Mouse (Mus musculus) embryonic facial prominence, embryonic 10.5 days (tissue): ENCODE results near the gene Grb7. TPM values are rescaled to one million over a fixed set of nuclear protein-coding genes. Genes with fewer than 3 reads are reported as not detected.

Experiments used
- DNase-seq: peaks from one replicate; pipeline ENCODE4 v3.0.0-alpha.2; 2017; ENCODE audit warnings: low spot score
- H3K27ac ChIP-seq: fragments of 300-500 bp; sonication (generic); replicated peaks from 2 replicates; pipeline ENCODE4 v1.5.1; 2016; ENCODE audit warnings: mild to moderate bottlenecking
- H3K27me3 ChIP-seq: fragments of 300-500 bp; sonication (generic); replicated peaks from 2 replicates; pipeline ENCODE4 v1.6.1; 2016; ENCODE audit warnings: low read depth, mild to moderate bottlenecking; ENCODE audit not compliant: poor library complexity, severe bottlenecking
- H3K36me3 ChIP-seq: fragments of 300-500 bp; sonication (generic); replicated peaks from 2 replicates; pipeline ENCODE4 v1.6.1; 2016; ENCODE audit warnings: mild to moderate bottlenecking, moderate library complexity
- H3K4me1 ChIP-seq: fragments of 300-500 bp; sonication (generic); 2 replicates; pipeline ENCODE4 v1.6.1; 2016
- H3K4me3 ChIP-seq: fragments of 300-500 bp; sonication (generic); 2 replicates; pipeline ENCODE4 v1.5.1; 2016; ENCODE audit warnings: mild to moderate bottlenecking, moderate library complexity
- H3K9me3 ChIP-seq: fragments of 300-500 bp; sonication (generic); 2 replicates; pipeline ENCODE4 v1.6.1; 2016; ENCODE audit warnings: mild to moderate bottlenecking
- WGBS: fragments of 180-500 bp; shearing (Covaris S2); methylation state at CpG from one replicate; pipeline ENCODE4 v1.1.7; 2016; 5-methylcytosine and 5-hydroxymethylcytosine counted together
- polyA plus RNA-seq: library from polyadenylated mRNA; unstranded; fragments of >200 nt; fragmentation: Nextera tagmentation; extraction: Ambion mirVana; gene quantifications from 2 replicates; pipeline ENCODE4 v1.2.1, GENCODE M21; 2016

Gene Grb7
- polyA plus RNA-seq, 1 experiment from 2014 or later: 11.9 TPM

DNA sequence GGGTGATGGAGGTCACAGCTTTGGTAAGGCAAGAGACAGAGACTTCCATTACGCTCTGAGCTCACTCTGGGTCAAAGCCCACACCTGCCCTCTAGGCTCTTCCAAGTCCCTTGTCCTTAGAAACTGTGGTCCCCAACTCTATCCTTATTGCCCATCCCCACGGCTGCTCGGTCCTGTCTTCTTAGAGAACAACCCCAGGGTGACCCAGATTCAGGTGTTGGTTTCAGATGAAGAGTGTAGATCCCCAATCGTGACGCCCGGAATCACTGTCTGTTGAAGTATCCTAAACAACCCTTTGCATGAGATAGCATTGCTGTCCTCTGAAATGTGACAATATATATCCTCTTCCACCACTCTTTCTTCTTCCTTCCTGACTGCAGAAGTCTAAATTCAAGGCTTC lies 16.1 kb downstream of the Grb7 start:
- Histone ChIP-seq H3K27me3 (peaks cover 67% of the 10 kb centered on the region), H3K36me3 (no peaks in the 10 kb centered on the region), H3K4me3 (no peak overlapping the region), H3K4me1 (peaks cover 23% of the 10 kb centered on the region), H3K27ac (no peak overlapping the region), H3K9me3 (no peaks in the 10 kb centered on the region)
- DNase-seq: no peak
- WGBS: 88% methylated on average over 6 of the region's 6 CpGs

DNA sequence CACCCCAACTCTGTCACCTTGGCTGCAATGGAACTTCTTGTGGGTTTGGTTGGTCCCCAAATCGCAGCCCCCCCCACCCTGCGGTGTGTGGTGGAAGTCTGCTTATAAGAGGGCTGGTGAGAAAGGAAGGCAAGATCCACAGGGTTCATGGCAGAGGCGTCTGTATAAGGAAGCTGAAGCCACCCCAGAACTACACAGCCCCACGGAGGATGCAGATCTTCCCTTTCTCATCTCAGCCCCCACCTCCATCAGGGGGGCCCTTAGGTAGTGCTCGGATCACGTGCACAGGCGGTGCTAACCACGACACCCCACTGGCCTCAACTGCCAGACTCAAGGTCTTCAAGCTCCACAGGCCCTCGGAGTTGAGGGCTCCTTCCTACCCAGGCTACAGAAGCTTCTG lies 17.7 kb downstream of the Grb7 start:
- no peak for DNase-seq
- WGBS: 88% methylated on average over 9 of the region's 9 CpGs

DNA sequence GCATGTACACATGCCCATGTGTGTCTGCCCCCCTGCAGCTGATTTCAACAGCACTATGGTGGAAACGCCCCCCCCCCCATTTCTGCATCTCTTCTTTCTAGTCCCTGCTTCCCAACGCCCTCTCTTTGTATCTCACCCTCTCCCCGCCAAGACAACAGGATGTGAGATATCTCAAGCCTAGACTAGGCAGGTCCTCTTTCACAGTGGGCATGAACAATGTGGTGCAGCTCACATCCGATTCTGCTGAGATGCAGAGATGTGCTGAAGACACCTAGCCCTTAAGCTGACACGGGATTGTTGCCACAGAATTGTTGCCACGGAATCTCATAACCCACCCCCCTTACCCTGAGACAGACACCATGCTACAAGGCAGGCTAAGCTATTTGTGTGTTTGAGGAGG lies 18.3 kb downstream of the Grb7 start:
- Histone ChIP-seq H3K4me1 (peaks cover 2% of the 10 kb centered on the region), H3K27me3 (peaks cover 50% of the 10 kb centered on the region), H3K36me3 (no peaks in the 10 kb centered on the region), H3K27ac (no peak overlapping the region), H3K9me3 (no peaks in the 10 kb centered on the region), H3K4me3 (no peak overlapping the region)
- 85% methylated on average over 6 of the region's 6 CpGs for WGBS
- no peak for DNase-seq

More for the DNA sequence above, 17.7 kb downstream of the Grb7 start:
- Histone ChIP-seq H3K36me3 (no peaks in the 10 kb centered on the region), H3K27ac (no peak overlapping the region), H3K9me3 (no peaks in the 10 kb centered on the region), H3K4me1 (peaks cover 8% of the 10 kb centered on the region), H3K27me3 (peaks cover 56% of the 10 kb centered on the region), H3K4me3 (no peak overlapping the region)

DNA sequence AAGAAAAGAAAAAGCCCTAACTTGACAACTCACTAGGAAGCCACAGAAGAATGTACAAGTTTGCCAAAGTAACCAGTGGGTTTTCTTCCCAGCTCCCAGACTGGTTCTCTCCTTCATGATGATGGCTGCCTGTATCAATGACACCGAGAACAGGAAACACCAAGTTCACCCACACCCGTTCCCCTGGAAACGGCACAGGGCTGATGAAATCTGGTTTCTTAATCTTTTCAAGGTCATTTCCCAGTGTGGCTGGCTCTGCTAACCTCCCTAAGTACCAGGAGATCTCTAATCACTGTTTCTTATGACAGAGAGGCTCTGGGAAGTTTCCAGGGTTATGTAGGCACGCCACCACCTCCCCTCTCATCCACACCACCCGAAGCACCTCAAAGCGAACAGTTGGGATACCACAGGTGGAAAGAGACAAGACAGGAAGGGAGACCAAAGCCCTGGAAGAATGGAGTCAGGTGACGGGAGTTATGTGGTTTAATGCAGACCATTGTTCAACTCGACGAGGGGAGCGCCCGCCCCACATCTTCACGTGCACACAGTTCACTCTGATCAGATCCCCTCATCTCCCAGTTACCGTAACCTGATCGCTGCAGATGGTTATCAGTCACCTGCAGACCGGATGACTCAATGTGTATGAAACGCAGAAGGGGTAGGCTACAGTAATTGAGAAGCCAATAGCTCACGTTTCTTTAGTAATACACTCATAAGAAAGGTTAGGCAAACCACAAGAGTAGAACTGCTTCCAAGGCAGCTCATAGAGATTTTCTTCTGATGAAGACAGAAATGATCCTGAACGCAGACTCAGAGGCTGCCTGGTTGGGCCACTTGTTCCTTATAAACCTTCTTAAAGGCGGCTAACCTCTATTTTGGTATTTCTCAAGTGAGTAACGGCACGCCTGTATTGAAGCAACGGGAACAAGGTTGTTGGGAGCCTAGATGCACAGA lies 23.8 kb downstream of the Grb7 start:
- Histone ChIP-seq H3K36me3 (no peaks in the 10 kb centered on the region), H3K4me3 (no peak overlapping the region), H3K27me3 (peaks cover 19% of the 10 kb centered on the region; the same call in 1 of the 2 replicates), H3K4me1 (peaks cover 37% of the 10 kb centered on the region), H3K9me3 (no peaks in the 10 kb centered on the region), H3K27ac (peak overlapping the region; percentile 55; the same call in 1 of the 2 replicates)
- DNase-seq: peak; percentile 42
- 69% methylated on average over 22 of the region's 22 CpGs for WGBS

DNA sequence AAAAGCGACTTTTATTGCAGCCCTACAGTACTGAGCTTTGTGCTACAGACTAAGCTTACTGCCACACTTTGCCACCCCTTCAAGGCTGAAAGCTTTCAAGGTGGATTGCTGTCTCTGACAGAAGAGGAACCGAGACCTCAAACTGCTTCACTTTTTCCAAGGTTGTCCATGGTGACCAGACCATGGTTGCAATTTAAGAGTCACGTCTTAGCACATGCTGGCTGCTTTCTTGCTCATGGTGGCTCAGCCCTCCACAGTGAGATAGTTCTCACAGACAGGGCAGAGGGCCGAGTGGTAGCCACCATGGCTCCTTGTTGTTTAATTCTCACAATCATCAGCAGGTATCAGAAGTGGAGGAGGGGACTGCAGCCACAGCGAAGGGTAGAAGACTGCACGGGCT lies 24.6 kb downstream of the Grb7 start:
- H3K4me1 ChIP-seq: peaks cover 37% of the 10 kb centered on the region
- no peak overlapping the region for H3K4me3 ChIP-seq
- 81% methylated on average over 6 of the region's 6 CpGs for WGBS
- no peaks in the 10 kb centered on the region for H3K9me3 ChIP-seq
- H3K27ac ChIP-seq: no peak overlapping the region; the same call in 1 of the 2 replicates
- DNase-seq: no peak
- no peaks in the 10 kb centered on the region for H3K36me3 ChIP-seq
- H3K27me3 ChIP-seq: peaks cover 14% of the 10 kb centered on the region; the same call in 1 of the 2 replicates

DNA sequence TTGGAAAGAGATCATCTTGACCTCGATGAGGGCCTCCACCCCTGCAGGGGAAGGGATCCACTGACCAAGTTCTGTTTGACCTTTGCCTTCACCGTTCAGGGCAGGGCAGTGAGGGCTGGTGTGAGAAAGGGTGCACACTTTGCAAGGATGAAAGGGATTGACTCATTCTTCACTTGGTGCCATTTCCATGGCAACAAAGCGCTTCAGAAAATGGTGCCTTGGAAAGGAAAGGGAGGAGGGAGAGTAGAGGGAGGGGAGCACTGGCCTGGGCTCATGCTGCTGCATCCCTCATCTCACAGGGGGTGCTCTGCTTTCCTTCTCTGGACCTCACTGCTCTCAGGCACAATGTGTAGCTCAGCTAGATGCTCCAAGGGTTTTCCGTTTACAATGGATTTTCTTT lies 26.5 kb downstream of the Grb7 start:
- WGBS: 64% methylated on average over 4 of the region's 4 CpGs
- no peak overlapping the region for H3K4me3 ChIP-seq
- H3K27ac ChIP-seq: no peak overlapping the region
- H3K9me3 ChIP-seq: no peaks in the 10 kb centered on the region
- no peaks in the 10 kb centered on the region for H3K36me3 ChIP-seq
- peaks cover 37% of the 10 kb centered on the region for H3K4me1 ChIP-seq
- H3K27me3 ChIP-seq: peaks cover 14% of the 10 kb centered on the region; the same call in 1 of the 2 replicates
- DNase-seq: no peak

DNA sequence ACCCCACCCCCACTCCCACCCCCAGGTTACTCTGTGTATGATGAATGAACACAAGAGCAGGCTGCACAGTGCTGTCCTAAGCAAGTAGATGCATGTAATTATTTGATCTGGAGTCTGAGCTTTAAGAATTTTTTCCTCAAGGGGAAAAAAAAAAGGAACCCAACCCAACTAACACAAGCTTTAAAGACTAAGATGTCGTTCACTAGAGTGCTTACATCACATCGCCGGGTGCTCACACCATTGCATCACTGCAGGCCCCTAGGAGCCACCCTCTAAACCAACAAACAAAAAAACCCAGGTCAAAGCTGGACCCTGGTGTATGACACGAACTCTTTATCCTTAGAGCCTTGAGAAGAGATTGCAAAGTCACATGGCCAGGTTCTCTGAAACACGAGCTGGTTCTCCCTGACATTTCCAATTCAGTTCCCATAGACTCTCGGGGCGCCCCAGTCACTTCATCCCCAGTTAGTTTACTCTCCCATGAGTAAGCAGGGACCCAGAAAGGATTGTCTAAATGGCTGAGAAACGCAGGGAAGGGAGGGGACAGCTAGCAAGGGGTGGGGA lies 27.8 kb downstream of the Grb7 start:
- Histone ChIP-seq H3K4me3 (no peak overlapping the region), H3K9me3 (no peaks in the 10 kb centered on the region), H3K27me3 (peaks cover 11% of the 10 kb centered on the region; the same call in 1 of the 2 replicates), H3K36me3 (no peaks in the 10 kb centered on the region), H3K4me1 (peaks cover 37% of the 10 kb centered on the region), H3K27ac (no peak overlapping the region)
- DNase-seq: no peak
- WGBS: 64% methylated on average over 8 of the region's 8 CpGs

DNA sequence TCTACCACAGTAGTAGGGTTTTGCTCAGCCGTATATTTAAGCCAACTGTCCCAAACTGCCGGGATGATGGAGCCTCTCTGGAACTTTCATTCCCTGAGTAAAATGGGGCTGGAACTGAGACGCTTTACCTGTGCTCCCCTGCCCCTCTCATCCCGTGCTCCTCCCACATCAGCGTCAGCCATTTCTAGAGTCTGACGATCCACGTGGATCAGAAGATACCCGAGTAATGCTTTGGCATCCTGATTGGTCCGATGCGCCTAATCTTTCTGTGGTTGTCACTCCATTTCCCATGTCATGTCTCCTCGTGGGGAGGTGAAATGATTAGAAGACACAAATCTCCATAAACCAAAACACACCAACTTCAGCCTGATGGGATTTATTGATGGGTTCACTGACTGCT lies 28.8 kb downstream of the Grb7 start:
- Histone ChIP-seq H3K4me3 (no peak overlapping the region), H3K9me3 (no peaks in the 10 kb centered on the region), H3K27me3 (peaks cover 11% of the 10 kb centered on the region; the same call in 1 of the 2 replicates), H3K27ac (no peak overlapping the region), H3K4me1 (peaks cover 38% of the 10 kb centered on the region), H3K36me3 (no peaks in the 10 kb centered on the region)
- no peak for DNase-seq
- 88% methylated on average over 11 of the region's 11 CpGs for WGBS

DNA sequence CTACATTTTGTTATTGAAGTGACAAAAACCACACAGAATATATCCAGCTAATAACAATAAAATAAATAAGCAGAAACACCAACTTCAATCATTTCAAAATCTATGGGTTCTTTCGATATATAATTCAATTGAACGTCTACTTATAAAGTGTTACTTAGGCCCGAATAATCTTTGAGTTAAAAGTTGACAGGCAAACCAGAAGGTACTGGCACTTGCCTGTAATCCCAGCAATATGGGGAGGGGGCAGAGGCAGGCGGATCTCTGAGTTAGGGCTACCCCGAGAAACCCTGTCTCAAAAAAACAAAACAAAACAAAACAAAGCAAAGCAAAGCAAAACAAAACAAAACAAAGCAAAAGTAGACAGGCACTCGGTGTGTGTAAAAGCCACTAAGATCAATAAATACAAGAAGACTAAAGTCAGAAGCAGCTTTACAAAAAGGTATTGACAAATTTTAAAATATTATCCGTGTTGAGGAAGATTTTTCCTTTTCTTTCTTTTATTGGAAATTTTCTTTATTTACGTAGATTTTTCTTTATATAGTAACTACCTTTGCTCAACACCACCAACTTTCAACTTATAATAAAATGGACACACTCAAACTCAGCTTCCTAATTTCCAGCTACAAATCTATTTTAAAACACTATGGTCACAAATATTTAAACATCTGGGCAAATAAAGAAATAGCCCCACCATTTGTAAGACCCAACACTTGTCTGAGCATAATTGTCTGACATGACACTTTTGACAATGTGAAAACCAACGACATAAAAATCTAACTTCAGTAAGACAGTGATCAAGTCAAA lies 29.6 kb downstream of the Grb7 start:
- DNase-seq: no peak
- 88% methylated on average over 9 of the region's 9 CpGs for WGBS
- Histone ChIP-seq H3K36me3 (no peaks in the 10 kb centered on the region), H3K4me3 (no peak overlapping the region), H3K9me3 (no peaks in the 10 kb centered on the region), H3K27ac (no peak overlapping the region), H3K27me3 (0 out of 2 replicates have a peak, but pooled peaks cover 7% of the 10 kb centered on the region), H3K4me1 (peaks cover 38% of the 10 kb centered on the region)

DNA sequence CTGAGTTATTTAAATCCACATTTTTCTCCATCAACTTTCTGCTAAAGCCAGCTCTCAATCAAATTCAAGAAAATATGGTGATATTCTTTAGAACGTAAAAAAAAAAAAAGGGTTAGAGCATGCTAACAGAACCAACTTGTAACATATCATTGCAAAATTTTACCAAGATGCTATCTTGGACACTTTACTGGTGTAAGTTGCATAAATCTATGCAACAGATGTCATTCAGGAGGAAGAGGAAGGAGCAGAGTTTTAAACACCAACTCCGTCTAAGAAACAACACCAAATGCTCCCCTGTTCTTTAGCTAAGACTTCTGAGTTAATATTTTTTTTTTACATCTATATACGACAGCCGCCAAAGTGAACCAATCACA lies 30.2 kb downstream of the Grb7 start:
- WGBS: 84% methylated on average over 4 of the region's 4 CpGs
- no peak for DNase-seq
- H3K9me3 ChIP-seq: no peaks in the 10 kb centered on the region
- no peak overlapping the region for H3K27ac ChIP-seq
- no peaks in the 10 kb centered on the region for H3K36me3 ChIP-seq
- H3K4me3 ChIP-seq: no peak overlapping the region
- H3K27me3 ChIP-seq: 0 out of 2 replicates have a peak, but pooled peaks cover 6% of the 10 kb centered on the region
- H3K4me1 ChIP-seq: peaks cover 35% of the 10 kb centered on the region

DNA sequence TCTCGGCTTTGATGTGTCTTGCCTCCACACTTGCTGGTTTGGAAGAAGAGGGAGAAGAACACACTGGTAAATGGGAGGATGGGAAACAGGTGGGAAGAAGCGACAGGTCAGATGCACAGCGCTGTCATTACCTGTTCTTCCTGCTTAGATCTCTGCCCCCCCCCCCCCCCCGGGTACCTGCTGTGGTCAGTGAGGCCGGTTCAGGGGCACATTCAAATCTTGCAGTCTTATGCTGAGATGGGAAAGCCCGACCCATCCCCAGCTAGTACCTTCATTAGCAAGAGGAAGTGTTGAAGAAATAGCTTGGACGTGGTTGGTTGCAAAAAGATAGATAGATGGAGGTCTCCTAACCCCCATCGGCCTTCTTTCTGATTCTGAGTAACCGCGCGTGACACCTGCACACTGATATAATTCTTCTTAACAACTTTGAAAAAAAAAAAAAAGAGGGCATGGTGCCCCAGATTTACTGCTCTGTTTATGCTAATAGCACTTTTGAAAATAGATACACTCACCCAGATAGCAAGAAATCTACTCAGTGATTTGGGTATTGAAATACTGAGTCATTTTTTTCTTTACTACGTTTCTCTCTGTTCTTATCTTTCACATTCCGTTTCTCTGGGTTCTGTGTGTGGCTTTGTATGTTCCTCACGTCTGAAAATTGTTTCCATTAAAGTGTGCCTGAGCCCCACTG lies 31.0 kb downstream of the Grb7 start:
- Histone ChIP-seq H3K27ac (no peak overlapping the region), H3K36me3 (no peaks in the 10 kb centered on the region), H3K9me3 (no peaks in the 10 kb centered on the region), H3K27me3 (no peaks in the 10 kb centered on the region; the same call in 1 of the 2 replicates), H3K4me1 (peaks cover 30% of the 10 kb centered on the region), H3K4me3 (no peak overlapping the region)
- 73% methylated on average over 14 of the region's 14 CpGs for WGBS
- DNase-seq: no peak
